Mouse (Mus musculus) limb, embryonic 13.5 days (tissue): ENCODE measurements around the gene Fam149a. TPM values are rescaled to one million over a fixed set of nuclear protein-coding genes. Genes with fewer than 3 reads are reported as not detected.

Experiments used
- ATAC-seq: fragments of 200-750 bp; cut with Nextera tagmentation; 2 replicates; pipeline ENCODE4 v1.8.0; 2017; ENCODE audit warnings: low read depth, moderate number of reproducible peaks, moderate TSS enrichment; ENCODE audit not compliant: low FRiP score
- H3K27ac ChIP-seq: fragments of 300-500 bp; sonication (generic); 2 replicates; pipeline ENCODE4 v1.5.1; 2015; ENCODE audit warnings: inconsistent platforms, mild to moderate bottlenecking, moderate library complexity
- H3K27me3 ChIP-seq: fragments of 300-500 bp; sonication (generic); 2 replicates; pipeline ENCODE4 v1.6.1; 2015; ENCODE audit warnings: mild to moderate bottlenecking, inconsistent platforms
- H3K36me3 ChIP-seq: fragments of 300-500 bp; sonication (generic); 2 replicates; pipeline ENCODE4 v1.6.1; 2015; ENCODE audit warnings: inconsistent platforms, mild to moderate bottlenecking, moderate library complexity
- H3K4me1 ChIP-seq: fragments of 300-500 bp; sonication (generic); 2 replicates; pipeline ENCODE4 v1.6.1; 2015; ENCODE audit warnings: inconsistent platforms
- H3K4me2 ChIP-seq: fragments of 300-500 bp; sonication (generic); replicated peaks from 2 replicates; pipeline ENCODE4 v1.6.1; 2015; ENCODE audit warnings: inconsistent platforms, mild to moderate bottlenecking, moderate library complexity
- H3K4me3 ChIP-seq: fragments of 300-500 bp; sonication (generic); 2 replicates; pipeline ENCODE4 v1.5.1; 2015; ENCODE audit warnings: moderate library complexity, mild to moderate bottlenecking, inconsistent platforms
- H3K9ac ChIP-seq: fragments of 300-500 bp; sonication (generic); 2 replicates; pipeline ENCODE4 v1.6.1; 2015; ENCODE audit warnings: mild to moderate bottlenecking, inconsistent platforms
- H3K9me3 ChIP-seq: fragments of 300-500 bp; sonication (generic); 2 replicates; pipeline ENCODE4 v1.6.1; 2016; ENCODE audit warnings: inconsistent platforms
- WGBS: fragments of 180-500 bp; shearing (Covaris S2); methylation state at CpG from one replicate; pipeline ENCODE4 v1.1.7; 2015; 5-methylcytosine and 5-hydroxymethylcytosine counted together
- polyA plus RNA-seq: library from polyadenylated mRNA; unstranded; fragments of >200 nt; fragmentation: Nextera tagmentation; extraction: Ambion mirVana; gene quantifications from 2 replicates; pipeline ENCODE4 v1.2.1, GENCODE M21; 2015

The Fam149a gene
- polyA plus RNA-seq, 1 experiment from 2014 or later: 12.1 TPM

DNA sequence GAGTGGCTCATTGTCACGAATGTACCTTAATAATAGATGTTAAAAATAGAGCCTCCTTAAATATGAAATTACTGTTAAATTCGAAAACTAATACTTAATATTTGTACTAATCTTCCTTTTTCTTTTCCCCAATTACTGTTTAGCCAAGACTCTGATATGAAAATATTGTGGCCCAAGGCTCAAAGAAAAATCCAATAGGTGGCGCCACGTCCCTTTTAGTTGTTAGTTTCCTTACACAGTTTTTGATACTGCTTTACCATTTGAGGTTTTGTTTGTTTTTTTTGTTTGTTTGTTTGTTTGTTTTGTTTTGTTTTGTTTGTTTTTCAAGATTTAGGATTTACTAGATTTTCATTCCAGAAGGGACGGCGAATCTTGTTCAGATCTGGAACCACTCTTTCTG lies 19.8 kb downstream of the Fam149a start:
- no peak overlapping the region for H3K4me3 ChIP-seq
- H3K27me3 ChIP-seq: no peaks in the 10 kb centered on the region; the same call in 1 of the 2 replicates
- H3K9ac ChIP-seq: no peak overlapping the region
- no peak for ATAC-seq
- no peaks in the 10 kb centered on the region for H3K9me3 ChIP-seq
- H3K36me3 ChIP-seq: no peaks in the 10 kb centered on the region
- no peak overlapping the region for H3K27ac ChIP-seq
- peaks cover 13% of the 10 kb centered on the region for H3K4me1 ChIP-seq
- 68% methylated on average over 6 of the region's 6 CpGs for WGBS
- H3K4me2 ChIP-seq: no peak overlapping the region

DNA sequence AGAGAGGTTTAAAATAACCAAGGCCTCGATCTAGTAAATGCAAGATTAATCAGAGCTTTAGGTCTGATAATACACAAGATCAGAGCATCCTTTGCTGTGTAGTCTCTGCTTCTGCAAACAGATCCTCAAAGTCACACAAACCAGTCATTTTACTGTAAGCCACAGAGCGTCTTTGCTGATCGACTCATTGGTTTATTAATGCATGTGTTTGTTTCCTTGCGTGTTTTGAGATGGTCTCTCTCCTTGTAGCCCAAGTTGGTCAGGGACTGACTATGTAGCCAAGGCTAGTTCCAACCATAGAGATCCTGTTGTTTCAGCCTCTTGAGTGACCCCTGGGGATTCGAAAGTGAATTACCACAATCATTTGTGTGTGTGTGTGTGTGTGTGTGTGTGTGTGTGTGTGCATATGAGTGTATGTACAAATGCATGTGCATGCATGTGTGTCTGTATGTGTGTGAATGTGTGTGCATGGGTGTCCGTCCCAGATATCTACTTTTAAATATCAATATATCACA lies 22.9 kb downstream of the Fam149a start:
- peak overlapping the region; percentile 84; the same call in 1 of the 2 replicates for H3K9ac ChIP-seq

DNA sequence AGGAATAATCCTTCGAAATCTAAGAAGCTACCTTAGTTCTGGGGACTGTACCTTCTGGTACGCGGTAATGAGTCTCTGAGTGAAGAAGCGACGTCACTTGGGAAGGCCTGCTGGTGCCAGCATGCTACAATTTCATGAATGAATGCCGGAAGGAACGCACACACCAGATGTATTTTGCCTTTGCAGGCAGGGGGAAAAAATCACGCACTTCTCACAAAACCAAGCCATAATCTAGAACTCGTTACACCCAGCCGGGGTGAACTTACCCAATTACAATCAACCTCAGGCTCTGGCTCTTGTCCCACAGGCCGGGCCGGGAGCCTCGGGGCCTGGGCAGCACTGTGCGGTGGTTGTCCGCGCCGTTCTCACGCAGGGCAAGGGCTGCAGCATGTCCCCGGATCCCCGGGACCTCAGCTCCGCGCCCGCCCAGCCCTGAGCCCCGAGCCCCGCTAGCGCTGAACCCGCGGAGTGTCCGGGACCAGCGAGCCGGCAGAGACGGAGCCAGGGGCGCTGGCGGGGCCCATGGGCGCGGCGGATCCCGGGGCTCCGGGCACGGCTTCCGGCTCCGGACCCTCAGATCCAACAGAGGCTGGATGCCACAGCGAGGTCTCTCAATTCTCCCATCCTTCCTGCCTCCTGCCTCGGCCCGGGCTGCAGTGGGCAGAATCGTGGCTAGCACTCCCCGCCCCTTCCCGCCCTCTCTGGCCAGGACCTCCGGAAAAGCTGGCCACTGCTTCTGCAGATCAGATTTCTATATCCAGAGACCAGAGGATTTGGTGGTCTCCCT lies 23.8 kb downstream of the Fam149a start:
- H3K27me3 ChIP-seq: no peaks in the 10 kb centered on the region; the same call in 1 of the 2 replicates
- H3K27ac ChIP-seq: 0 out of 2 replicates have a peak overlapping the region, but pooled peaks have one; percentile 33
- H3K36me3 ChIP-seq: peaks cover 12% of the 10 kb centered on the region
- peak overlapping the region; percentile 84 for H3K9ac ChIP-seq
- H3K4me2 ChIP-seq: peak overlapping the region; percentile 87
- peaks cover 13% of the 10 kb centered on the region for H3K4me1 ChIP-seq
- no peaks in the 10 kb centered on the region for H3K9me3 ChIP-seq
- 2% methylated on average over 42 of the region's 49 CpGs for WGBS
- peak; percentile 73 for ATAC-seq
- H3K4me3 ChIP-seq: peak overlapping the region; percentile 70

More for the DNA sequence above, 22.9 kb downstream of the Fam149a start:
- Histone ChIP-seq H3K4me1 (peaks cover 13% of the 10 kb centered on the region), H3K27me3 (no peaks in the 10 kb centered on the region; the same call in 1 of the 2 replicates), H3K4me3 (peak overlapping the region; percentile 70), H3K36me3 (peaks cover 6% of the 10 kb centered on the region; the same call in 1 of the 2 replicates), H3K27ac (peak overlapping the region; percentile 33; the same call in 1 of the 2 replicates), H3K9me3 (no peaks in the 10 kb centered on the region), H3K4me2 (peak overlapping the region; percentile 87)
- ATAC-seq: no peak
- WGBS: 82% methylated on average over 6 of the region's 6 CpGs

DNA sequence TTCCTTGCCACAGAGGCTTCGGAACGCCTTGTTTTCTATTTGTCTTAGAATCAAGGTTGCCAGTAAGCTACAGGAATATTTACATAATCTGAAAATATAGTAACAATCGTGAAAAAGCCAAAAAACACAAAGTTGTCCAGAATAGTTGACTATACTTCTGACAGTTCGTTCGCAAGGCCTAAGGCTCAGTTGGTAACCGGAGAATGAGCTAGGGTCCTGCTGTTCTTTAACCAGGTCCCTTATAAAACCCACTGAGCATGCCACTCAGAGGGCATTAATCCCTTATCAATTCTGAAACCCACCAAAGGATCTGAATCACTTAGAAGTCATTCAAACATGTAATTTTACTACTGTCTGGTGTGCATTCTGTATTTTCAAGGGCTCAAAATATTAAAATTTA lies 26.3 kb downstream of the Fam149a start:
- Histone ChIP-seq H3K4me2 (no peak overlapping the region), H3K27me3 (no peaks in the 10 kb centered on the region; the same call in 1 of the 2 replicates), H3K4me1 (peaks cover 13% of the 10 kb centered on the region), H3K4me3 (no peak overlapping the region), H3K27ac (no peak overlapping the region), H3K9ac (no peak overlapping the region), H3K36me3 (peaks cover 27% of the 10 kb centered on the region), H3K9me3 (no peaks in the 10 kb centered on the region)
- WGBS: 82% methylated on average over 6 of the region's 6 CpGs
- no peak for ATAC-seq

GRCm38 (mm10) chr8:45345031-45345430 lies 37.1 kb downstream of the Fam149a start:
- ATAC-seq: 0 out of 2 replicates have a peak, but pooled peaks have one; percentile 32
- Histone ChIP-seq H3K9me3 (no peaks in the 10 kb centered on the region), H3K36me3 (peaks cover 47% of the 10 kb centered on the region), H3K9ac (no peak overlapping the region), H3K4me3 (no peak overlapping the region), H3K27ac (no peak overlapping the region), H3K27me3 (no peaks in the 10 kb centered on the region), H3K4me2 (no peak overlapping the region), H3K4me1 (no peaks in the 10 kb centered on the region)
- WGBS: 18% methylated on average over 6 of the region's 6 CpGs

GRCm38 (mm10) chr8:45344298-45344697 lies 37.8 kb downstream of the Fam149a start:
- no peak overlapping the region for H3K4me3 ChIP-seq
- no peaks in the 10 kb centered on the region for H3K4me1 ChIP-seq
- H3K4me2 ChIP-seq: no peak overlapping the region
- H3K9ac ChIP-seq: no peak overlapping the region
- peaks cover 45% of the 10 kb centered on the region for H3K36me3 ChIP-seq
- no peaks in the 10 kb centered on the region for H3K9me3 ChIP-seq
- no peak for ATAC-seq
- H3K27me3 ChIP-seq: no peaks in the 10 kb centered on the region
- no peak overlapping the region for H3K27ac ChIP-seq
- WGBS: 94% methylated on average over 8 of the region's 8 CpGs

- Histone ChIP-seq H3K4me3 (no peak overlapping the region), H3K27ac (no peak overlapping the region), H3K36me3 (peaks cover 34% of the 10 kb centered on the region), H3K9ac (no peak overlapping the region), H3K4me1 (no peaks in the 10 kb centered on the region), H3K27me3 (no peaks in the 10 kb centered on the region), H3K4me2 (no peak overlapping the region), H3K9me3 (no peaks in the 10 kb centered on the region)
- ATAC-seq: no peak
- 89% methylated on average over 12 of the region's 12 CpGs for WGBS
These were observed 40.2 kb downstream of the Fam149a start for GRCm38 (mm10) chr8:45341630-45342628.

DNA sequence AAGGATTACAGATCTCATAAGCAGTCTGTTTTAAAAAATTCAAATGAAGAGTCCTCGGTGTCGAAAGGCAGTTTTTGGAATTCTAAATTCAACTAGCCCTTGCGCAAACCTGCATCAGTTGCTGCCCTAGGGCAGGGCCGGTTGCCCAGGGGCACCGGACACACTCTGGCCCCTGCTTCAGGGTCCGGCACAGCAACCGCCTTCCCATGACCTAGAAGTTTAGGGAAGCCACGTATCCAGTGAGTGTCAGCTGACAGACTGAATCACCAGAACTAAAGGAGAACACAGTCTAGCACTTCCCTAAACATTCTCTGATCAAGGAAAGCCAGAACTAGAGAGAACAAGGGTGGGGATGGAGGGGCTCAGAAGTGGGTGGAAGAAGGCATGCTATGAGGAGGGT lies 48.6 kb downstream of the Fam149a start:
- Histone ChIP-seq H3K9ac (peak overlapping the region; percentile 69), H3K4me1 (peaks cover 6% of the 10 kb centered on the region), H3K4me3 (peak overlapping the region; percentile 67), H3K9me3 (no peaks in the 10 kb centered on the region), H3K27ac (no peak overlapping the region), H3K27me3 (0 out of 2 replicates have a peak, but pooled peaks cover 4% of the 10 kb centered on the region), H3K36me3 (no peaks in the 10 kb centered on the region), H3K4me2 (peak overlapping the region; percentile 88)
- peak; percentile 54 for ATAC-seq
- 2% methylated on average over 8 of the region's 8 CpGs for WGBS

DNA sequence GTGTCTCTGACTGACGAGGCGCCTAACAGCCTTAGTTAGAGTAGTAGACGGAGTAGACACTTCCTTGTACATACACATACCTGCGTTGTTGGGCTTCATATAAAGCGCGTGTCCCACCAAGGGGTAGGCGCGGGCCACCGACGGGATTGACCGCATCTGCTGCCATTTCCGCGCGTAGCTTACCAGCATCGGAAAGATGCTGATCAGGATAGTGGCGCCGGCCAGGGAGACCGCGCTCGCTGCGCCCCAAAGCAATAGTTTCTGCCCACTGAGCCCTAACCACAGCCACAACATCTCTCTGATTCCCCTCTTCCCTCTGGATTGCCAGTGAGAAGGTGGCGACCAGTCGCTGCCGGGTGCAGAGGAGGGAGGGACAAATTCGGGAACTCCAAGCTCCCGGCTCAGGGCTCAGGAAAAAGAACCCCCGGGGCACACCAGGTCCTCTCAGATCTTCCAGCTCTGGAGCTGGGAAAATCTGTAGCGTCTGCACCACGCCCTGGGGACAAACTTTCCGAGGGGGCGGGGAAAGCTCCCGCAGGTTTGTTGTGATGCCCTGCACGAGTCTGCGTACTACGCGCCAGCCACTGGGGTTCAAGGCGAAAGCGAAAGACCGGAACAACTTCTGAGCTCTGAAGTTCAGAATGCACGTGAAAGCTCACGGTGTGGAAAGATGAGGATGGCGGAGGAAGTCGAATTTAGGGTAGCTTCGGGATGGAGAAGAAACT lies 49.2 kb downstream of the Fam149a start, which contains the start of gene Cyp4v3:
Gene Cyp4v3, minus strand, starts transcription at position 532 of the 725 bp plus-strand sequence.
- Histone ChIP-seq H3K27ac (no peak within 1 kb of the TSS), H3K36me3 (no peaks in the 10 kb centered on the region), H3K27me3 (0 out of 2 replicates have a peak, but pooled peaks cover 4% of the 10 kb centered on the region), H3K4me2 (peak within 1 kb of the TSS; percentile 88), H3K9me3 (no peaks in the 10 kb centered on the region), H3K4me1 (peaks cover 6% of the 10 kb centered on the region), H3K4me3 (peak within 1 kb of the TSS; percentile 67), H3K9ac (peak within 1 kb of the TSS; percentile 69)
- peak; percentile 87 for ATAC-seq
- WGBS: under 1% methylated on average over 44 of the region's 44 CpGs

- no peak overlapping the region for H3K4me2 ChIP-seq
- H3K9me3 ChIP-seq: no peaks in the 10 kb centered on the region
- no peak overlapping the region for H3K4me3 ChIP-seq
- H3K36me3 ChIP-seq: no peaks in the 10 kb centered on the region
- H3K9ac ChIP-seq: no peak overlapping the region
- WGBS: 69% methylated on average over 3 of the region's 3 CpGs
- peaks cover 6% of the 10 kb centered on the region for H3K4me1 ChIP-seq
- 0 out of 2 replicates have a peak, but pooled peaks cover 4% of the 10 kb centered on the region for H3K27me3 ChIP-seq
- H3K27ac ChIP-seq: no peak overlapping the region
- no peak for ATAC-seq
These were observed 51.2 kb downstream of the Fam149a start for GRCm38 (mm10) chr8:45330856-45331255.
